Mouse (Mus musculus) cortical plate, adult 2 months (tissue): ENCODE data around the gene Ccl1. TPM values are rescaled to one million over a fixed set of nuclear protein-coding genes. Genes with fewer than 3 reads are reported as not detected.

Source experiments
- H3K27ac ChIP-seq: fragments of 200-500 bp; 2 replicates; pipeline ENCODE4 v1.5.1; 2012; ENCODE audit warnings: low read length, control low read depth, inconsistent platforms; ENCODE audit not compliant: insufficient read depth
- H3K4me1 ChIP-seq: fragments of 200-500 bp; 2 replicates; pipeline ENCODE4 v1.6.1; 2011; ENCODE audit warnings: low read length; ENCODE audit not compliant: control insufficient read depth, insufficient read depth
- H3K4me3 ChIP-seq: fragments of 200-500 bp; 2 replicates; pipeline ENCODE4 v1.5.1; 2011; ENCODE audit warnings: mild to moderate bottlenecking, low read length, control low read depth; ENCODE audit not compliant: insufficient read depth
- CTCF ChIP-seq: fragments of 200-500 bp; IDR thresholded peaks from 2 replicates; pipeline ENCODE4 v1.5.1; 2011; ENCODE audit warnings: mild to moderate bottlenecking, control low read depth, low read length; ENCODE audit not compliant: insufficient read depth; ENCODE audit errors: extremely low read depth
- POLR2A ChIP-seq: fragments of 200-500 bp; IDR thresholded peaks from 2 replicates; pipeline ENCODE4 v1.6.1; 2011; ENCODE audit warnings: mild to moderate bottlenecking, low read length, control low read depth; ENCODE audit not compliant: insufficient read depth; ENCODE audit errors: extremely low read depth
- polyA plus RNA-seq: library from polyadenylated mRNA; depleted of rRNA; stranded (reverse); fragments of >200 nt; gene quantifications from 2 replicates; pipeline ENCODE4 v1.2.3, GENCODE M21; 2012; rRNA removed

Gene Ccl1
- polyA plus RNA-seq, 1 experiment, result not detected

DNA sequence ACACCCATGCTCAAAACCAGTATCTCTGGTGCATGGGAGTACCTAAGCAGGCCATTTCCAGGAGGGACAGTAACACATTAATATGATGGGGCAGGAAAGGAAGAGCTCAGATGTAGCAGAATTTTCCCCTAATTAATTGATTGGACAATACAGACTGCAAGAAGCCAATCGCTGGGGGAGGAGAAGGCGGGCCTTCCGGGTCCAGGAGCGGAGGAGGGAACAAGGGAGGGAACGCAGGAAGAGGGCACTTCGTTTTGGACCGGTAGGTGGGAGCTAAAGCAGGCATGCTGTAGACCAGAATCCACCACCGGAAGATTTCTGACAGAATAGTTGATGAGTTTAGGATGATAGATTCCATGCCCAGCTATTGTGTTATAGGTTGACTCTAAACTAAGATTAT, 142.2 kb downstream of the Ccl1 start:
- H3K4me3 ChIP-seq, result no peak overlapping the region
- TF ChIP-seq POLR2A (no peak), CTCF (no peak)
- no peaks in the 10 kb centered on the region for H3K4me1 ChIP-seq
- H3K27ac ChIP-seq, result no peak overlapping the region

- TF ChIP-seq CTCF (no peak), POLR2A (no peak)
- no peak overlapping the region for H3K4me3 ChIP-seq
- no peaks in the 10 kb centered on the region for H3K4me1 ChIP-seq
- no peak overlapping the region for H3K27ac ChIP-seq
Observed at GRCm38 (mm10) chr11:82159126-82159525, 146.4 kb downstream of the Ccl1 start.

DNA sequence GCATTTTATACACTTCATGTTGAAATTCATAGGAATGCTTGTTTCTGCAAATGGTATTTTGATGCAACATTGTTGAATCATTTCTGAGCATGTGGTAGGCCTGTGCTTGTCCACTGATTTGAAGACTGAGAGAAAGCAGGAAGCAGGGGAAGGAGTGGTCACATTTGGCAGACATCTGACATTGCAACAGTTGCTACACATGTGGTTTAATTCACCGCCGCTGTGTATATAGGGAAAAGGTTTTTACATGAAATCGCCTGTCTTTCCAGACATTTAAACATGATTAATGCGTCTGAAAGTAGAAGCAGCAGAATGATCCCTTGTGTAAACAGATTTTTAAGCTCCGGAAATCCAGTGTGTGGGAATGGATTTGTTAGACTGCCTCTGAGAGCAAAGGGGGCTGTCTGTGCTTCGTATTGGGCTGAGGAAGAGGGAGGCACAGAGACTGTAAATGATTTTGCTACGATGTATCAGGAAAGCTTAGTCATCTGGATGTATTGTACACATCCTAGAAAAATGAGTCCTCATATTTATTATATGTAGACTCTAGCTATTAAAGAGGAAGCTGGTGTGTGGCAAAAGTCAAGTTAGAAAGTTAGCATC, 165.9 kb downstream of the Ccl1 start:
- H3K27ac ChIP-seq, result no peak overlapping the region
- no peak for TF ChIP-seq CTCF
- no peak for TF ChIP-seq POLR2A

GRCm38 (mm10) chr11:82136196-82136595, 169.3 kb downstream of the Ccl1 start:
- Histone ChIP-seq H3K4me3 (no peak overlapping the region), H3K27ac (no peak overlapping the region), H3K4me1 (no peaks in the 10 kb centered on the region)
- TF ChIP-seq POLR2A (no peak), CTCF (no peak)

More for the DNA sequence above, 165.9 kb downstream of the Ccl1 start:
- Histone ChIP-seq H3K4me3 (no peak overlapping the region), H3K4me1 (no peaks in the 10 kb centered on the region)

- Histone ChIP-seq H3K27ac (no peak overlapping the region), H3K4me1 (no peaks in the 10 kb centered on the region), H3K4me3 (no peak overlapping the region)
- TF ChIP-seq CTCF (no peak), POLR2A (no peak)
Observed at GRCm38 (mm10) chr11:82132977-82133376, 172.5 kb downstream of the Ccl1 start.

Other genes starting within 250 kb of the Ccl1 start
- gene Ccl11, start 247.9 kb downstream of the Ccl1 start, polyA plus RNA-seq, result not detected in 2 replicates
- 1.0 and 1.8 TPM in 2 replicates for gene Ccl12, start 203.8 kb downstream of the Ccl1 start, polyA plus RNA-seq
- gene Ccl8, start 190.5 kb downstream of the Ccl1 start, polyA plus RNA-seq, result not detected in 2 replicates
- 7.5 and 10.3 TPM in 2 replicates for gene Tmem132e, start 83.2 kb upstream of the Ccl1 start, polyA plus RNA-seq